Comparison of ENCODE assay signal across 9 mouse cellular contexts in genomic region chr11:67523806-67524205, GRCm38 (mm10).
DNase-seq lines count a peak whose midpoint lies in the region; ATAC-seq and TF ChIP-seq lines count a peak whose summit lies in the region.
"Had no signal": no experiment of that assay in that cellular context is flagged by ENCODE, and none has a peak within 500 bp of the region (broad histone marks: within the 10 kb centered on the region; RNA-seq: fewer than 3 reads in every experiment).

No protein-coding gene starts in this region.

- H3K9me3 ChIP-seq in limb, embryonic 12.5 days = no peaks in the 10 kb centered on the region
- no peaks in the 10 kb centered on the region for H3K9me3 ChIP-seq in limb, embryonic 10.5 days (replicated peaks)
- H3K9me3 ChIP-seq in heart, embryonic 12.5 days (replicated peaks) = no peaks in the 10 kb centered on the region
- H3K9me3 ChIP-seq in limb, embryonic 15.5 days = no peaks in the 10 kb centered on the region
- H3K9me3 ChIP-seq: midbrain, embryonic 13.5 days had no signal

- no peak for ATAC-seq in limb, embryonic 12.5 days (ENCODE audit: insufficient number of reproducible peaks, insufficient read depth, low FRiP score, low TSS enrichment, low read depth)
- ATAC-seq in heart, embryonic 12.5 days (ENCODE audit: insufficient number of reproducible peaks, low FRiP score) = no peak
- ATAC-seq in limb, embryonic 15.5 days (ENCODE audit: insufficient number of reproducible peaks, low FRiP score, low TSS enrichment, low read depth) = no peak
- ATAC-seq: midbrain, embryonic 13.5 days; Patski had no signal

- no peak for TF ChIP-seq POLR2A in testis, adult 2 months (IDR thresholded peaks at IDR 0.05; ENCODE audit: control insufficient read depth, low read depth, low read length)

- TF ChIP-seq CTCF in testis, adult 2 months (IDR thresholded peaks at IDR 0.05; ENCODE audit: control insufficient read depth, insufficient read depth, insufficient replicate concordance, low read depth, low read length) = no peak

- no peak overlapping the region for H3K4me3 ChIP-seq in limb, embryonic 12.5 days (replicated peaks)
- no peak overlapping the region for H3K4me3 ChIP-seq in limb, embryonic 10.5 days
- H3K4me3 ChIP-seq in heart, embryonic 12.5 days = no peak overlapping the region
- no peak overlapping the region for H3K4me3 ChIP-seq in limb, embryonic 15.5 days
- H3K4me3 ChIP-seq in testis, adult 2 months (ENCODE audit: control insufficient read depth, low read depth, low read length) = no peak overlapping the region
- H3K4me3 ChIP-seq: midbrain, embryonic 13.5 days had no signal

- 0 out of 2 replicates have a peak overlapping the region, but pooled peaks have one; percentile 2 for H3K9ac ChIP-seq in limb, embryonic 12.5 days (replicated peaks)
- 0 out of 2 replicates have a peak overlapping the region, but pooled peaks have one; percentile 20 for H3K9ac ChIP-seq in heart, embryonic 12.5 days
- H3K9ac ChIP-seq in limb, embryonic 15.5 days = no peak overlapping the region
- H3K9ac ChIP-seq: midbrain, embryonic 13.5 days had no signal

- peaks cover 19% of the 10 kb centered on the region for H3K4me1 ChIP-seq in limb, embryonic 12.5 days (replicated peaks)
- H3K4me1 ChIP-seq in limb, embryonic 10.5 days = peaks cover 20% of the 10 kb centered on the region
- H3K4me1 ChIP-seq in heart, embryonic 12.5 days (replicated peaks) = peaks cover 49% of the 10 kb centered on the region
- H3K4me1 ChIP-seq in limb, embryonic 15.5 days = peaks cover 31% of the 10 kb centered on the region
- H3K4me1 ChIP-seq in testis, adult 2 months (ENCODE audit: control insufficient read depth, insufficient read depth, low read length) = no peaks in the 10 kb centered on the region

- no peak for DNase-seq in limb, embryonic 10.5 days (ENCODE audit: low spot score)
- DNase-seq in right cerebral cortex, postnatal 4 days = no peak
- no peak for DNase-seq in left cerebral cortex, postnatal 14 days (ENCODE audit: low spot score in 2 of 2)

- intact Hi-C loops in left cerebral cortex, postnatal 14 days (cut with DNase I) = no loop called here

- H3K36me3 ChIP-seq in limb, embryonic 12.5 days = no peaks in the 10 kb centered on the region
- no peaks in the 10 kb centered on the region for H3K36me3 ChIP-seq in limb, embryonic 10.5 days
- no peaks in the 10 kb centered on the region for H3K36me3 ChIP-seq in heart, embryonic 12.5 days
- no peaks in the 10 kb centered on the region for H3K36me3 ChIP-seq in limb, embryonic 15.5 days
- H3K36me3 ChIP-seq in testis, adult 2 months (ENCODE audit: control insufficient read depth, insufficient read depth, low read length) = no peaks in the 10 kb centered on the region
- H3K36me3 ChIP-seq: midbrain, embryonic 13.5 days had no signal

- no peaks in the 10 kb centered on the region for H3K27me3 ChIP-seq in limb, embryonic 12.5 days
- H3K27me3 ChIP-seq in limb, embryonic 10.5 days (ENCODE audit: low read depth, poor library complexity, severe bottlenecking) = no peaks in the 10 kb centered on the region
- no peaks in the 10 kb centered on the region for H3K27me3 ChIP-seq in heart, embryonic 12.5 days (replicated peaks)
- H3K27me3 ChIP-seq in limb, embryonic 15.5 days = no peaks in the 10 kb centered on the region
- H3K27me3 ChIP-seq in testis, adult 2 months (ENCODE audit: control insufficient read depth, insufficient read depth, low read length) = no peaks in the 10 kb centered on the region
- H3K27me3 ChIP-seq: midbrain, embryonic 13.5 days; Patski had no signal

- 30% methylated on average over 3 of the region's 3 CpGs for WGBS in limb, embryonic 12.5 days
- WGBS in limb, embryonic 10.5 days = 27% methylated on average over 3 of the region's 3 CpGs
- WGBS in heart, embryonic 12.5 days = 39% methylated on average over 3 of the region's 3 CpGs
- 20% methylated on average over 3 of the region's 3 CpGs for WGBS in limb, embryonic 15.5 days

- no peak overlapping the region for H3K27ac ChIP-seq in limb, embryonic 12.5 days
- H3K27ac ChIP-seq in limb, embryonic 10.5 days = no peak overlapping the region
- H3K27ac ChIP-seq in heart, embryonic 12.5 days (ENCODE audit: poor library complexity, severe bottlenecking) = no peak overlapping the region
- peak overlapping the region; percentile 63; the same call in 1 of the 2 replicates for H3K27ac ChIP-seq in limb, embryonic 15.5 days
- peak overlapping the region; percentile 34; the same call in 1 of the 2 replicates for H3K27ac ChIP-seq in testis, adult 2 months (ENCODE audit: control insufficient read depth, insufficient read depth, low read depth, low read length)
- H3K27ac ChIP-seq: midbrain, embryonic 13.5 days had no signal

- no peak overlapping the region for H3K4me2 ChIP-seq in limb, embryonic 12.5 days
- H3K4me2 ChIP-seq in heart, embryonic 12.5 days = no peak overlapping the region
- H3K4me2 ChIP-seq in limb, embryonic 15.5 days = no peak overlapping the region
- H3K4me2 ChIP-seq: midbrain, embryonic 13.5 days had no signal

Comparison
In these comparisons a context has a peak if more than half of its experiments do, and no peak if none do; other contexts are left out.
1. H3K27ac ChIP-seq: peak in limb, embryonic 15.5 days (single experiment) and testis, adult 2 months (single experiment); none in limb, embryonic 12.5 days (single experiment), limb, embryonic 10.5 days (single experiment) and heart, embryonic 12.5 days (single experiment).